Mouse (Mus musculus) spleen, adult 2 months (tissue): Measurements from ENCODE around the gene Tm4sf5. TPM values are rescaled to one million over a fixed set of nuclear protein-coding genes. Genes with fewer than 3 reads are reported as not detected.

Source experiments
- DNase-seq, 2 experiments: peaks; one replicate each; pipeline versions ENCODE4 v3.0.0 to v3.0.0-alpha.2; 2012 to 2021; ENCODE audit warnings: low spot score in 2 of 2, low read depth in 1 of 2
- H3K27ac ChIP-seq: fragments of 200-500 bp; 2 replicates; pipeline ENCODE4 v1.5.1; 2012; ENCODE audit warnings: low read length, inconsistent platforms; ENCODE audit not compliant: insufficient read depth
- H3K27me3 ChIP-seq: fragments of 200-500 bp; 2 replicates; pipeline ENCODE4 v1.6.1; 2012; ENCODE audit warnings: mild to moderate bottlenecking, moderate library complexity, low read length, inconsistent platforms; ENCODE audit not compliant: control insufficient read depth, insufficient read depth
- H3K36me3 ChIP-seq: fragments of 200-500 bp; 2 replicates; pipeline ENCODE4 v1.6.1; 2012; ENCODE audit warnings: mild to moderate bottlenecking, low read length, inconsistent platforms; ENCODE audit not compliant: control insufficient read depth, insufficient read depth
- H3K4me1 ChIP-seq: fragments of 200-500 bp; 2 replicates; pipeline ENCODE4 v1.6.1; 2011; ENCODE audit warnings: inconsistent platforms; ENCODE audit not compliant: control insufficient read depth, insufficient read depth, insufficient read length
- H3K4me3 ChIP-seq: fragments of 200-500 bp; 2 replicates; pipeline ENCODE4 v1.5.1; 2011; ENCODE audit warnings: mild to moderate bottlenecking, inconsistent platforms; ENCODE audit not compliant: insufficient read depth, insufficient read length; ENCODE audit errors: extremely low read depth
- CTCF ChIP-seq: fragments of 200-500 bp; IDR thresholded peaks from 2 replicates; pipeline ENCODE4 v1.5.1; 2011; ENCODE audit warnings: mild to moderate bottlenecking, inconsistent platforms; ENCODE audit not compliant: insufficient read depth, insufficient read length, insufficient replicate concordance; ENCODE audit errors: extremely low read depth
- POLR2A ChIP-seq: fragments of 200-500 bp; IDR thresholded peaks from 2 replicates; pipeline ENCODE4 v1.6.1; 2011; ENCODE audit warnings: low read depth, low read length, inconsistent platforms
- WGBS: fragments of 180-500 bp; shearing (Covaris S2); methylation state at CpG from one replicate; pipeline ENCODE4 v1.1.7; 2018; 5-methylcytosine and 5-hydroxymethylcytosine counted together
- polyA plus RNA-seq: library from polyadenylated mRNA; depleted of rRNA; stranded (reverse); fragments of >200 nt; gene quantifications from 2 replicates; pipeline ENCODE4 v1.2.3, GENCODE M21; 2012; rRNA removed

Gene Tm4sf5
- polyA plus RNA-seq, 1 experiment: 1.3 TPM

DNA sequence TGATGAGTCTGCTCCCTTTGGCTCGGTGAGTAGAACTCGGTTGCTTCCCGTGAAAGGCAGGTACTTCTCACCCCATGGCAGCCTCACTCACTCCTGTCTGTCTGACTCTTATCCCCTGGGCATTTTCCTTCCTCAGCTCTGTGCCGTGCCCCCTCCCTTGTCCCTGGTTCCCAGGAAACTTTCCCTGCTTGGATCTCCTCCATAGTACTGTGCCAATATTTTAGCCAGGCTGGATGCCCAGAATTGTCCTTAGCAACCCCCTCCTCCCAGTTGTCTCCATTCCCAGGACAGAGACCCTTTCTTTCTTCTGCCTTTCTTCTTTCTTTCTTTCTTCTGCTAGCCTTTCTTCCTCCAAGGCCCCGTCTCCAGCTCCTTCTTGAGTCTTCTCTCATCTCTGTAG, 36.4 kb downstream of the Tm4sf5 start:
- TF ChIP-seq CTCF (no peak), POLR2A (no peak)
- DNase-seq: no peak
- Histone ChIP-seq H3K4me1 (no peaks in the 10 kb centered on the region; the same call in none of the 2 replicates), H3K27ac (no peak overlapping the region), H3K4me3 (no peak overlapping the region), H3K36me3 (no peaks in the 10 kb centered on the region), H3K27me3 (peaks cover 4% of the 10 kb centered on the region; the same call in 1 of the 2 replicates)
- WGBS: 86% methylated on average over 5 of the region's 5 CpGs

DNA sequence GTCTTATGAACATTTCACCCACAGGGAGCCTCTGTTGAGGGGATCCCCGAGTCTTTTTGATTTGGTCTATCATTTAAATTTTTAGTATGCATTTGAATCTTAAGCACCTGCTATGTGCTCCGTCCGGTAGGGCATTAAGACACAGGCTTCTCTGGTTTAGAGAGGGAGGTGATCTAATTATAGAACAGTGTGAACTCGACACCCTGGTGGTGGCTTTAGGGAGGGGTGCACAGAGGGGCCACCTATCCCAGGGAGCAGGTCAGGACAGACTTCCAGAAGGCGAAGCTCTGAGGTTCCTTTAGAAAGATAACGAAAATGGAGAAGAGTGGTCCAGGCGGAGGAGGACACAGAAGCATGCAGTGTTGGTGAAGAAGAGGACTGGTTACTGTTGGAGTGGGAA, 39.5 kb downstream of the Tm4sf5 start:
- WGBS: 67% methylated on average over 7 of the region's 7 CpGs
- no peak overlapping the region for H3K4me3 ChIP-seq
- peaks cover 4% of the 10 kb centered on the region; the same call in 1 of the 2 replicates for H3K27me3 ChIP-seq
- no peak for DNase-seq
- TF ChIP-seq POLR2A: no peak
- no peak for TF ChIP-seq CTCF
- no peaks in the 10 kb centered on the region for H3K36me3 ChIP-seq
- no peaks in the 10 kb centered on the region; the same call in none of the 2 replicates for H3K4me1 ChIP-seq
- no peak overlapping the region for H3K27ac ChIP-seq

DNA sequence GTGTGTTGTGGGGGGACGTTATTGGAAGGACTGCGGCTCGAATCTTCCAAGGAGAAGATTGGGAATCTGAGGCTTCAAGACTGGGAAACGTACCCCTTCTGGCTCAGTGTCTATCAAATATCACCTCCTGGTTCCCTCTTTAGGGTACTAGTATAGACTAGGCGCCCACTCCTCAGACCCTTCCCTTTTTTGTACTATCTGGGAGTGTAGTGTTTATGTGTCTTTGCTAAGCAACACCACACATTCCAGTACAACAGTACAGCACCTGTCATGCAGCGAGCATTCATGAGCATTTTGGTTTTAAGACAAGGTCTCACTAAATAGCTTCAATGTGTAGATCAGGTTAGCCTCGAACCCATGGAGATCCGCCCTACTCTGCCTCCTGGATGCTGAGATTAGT, 46.5 kb downstream of the Tm4sf5 start:
- DNase-seq: no peak
- Histone ChIP-seq H3K27me3 (no peaks in the 10 kb centered on the region), H3K4me3 (no peak overlapping the region), H3K4me1 (no peaks in the 10 kb centered on the region), H3K27ac (no peak overlapping the region), H3K36me3 (no peaks in the 10 kb centered on the region)
- WGBS: 95% methylated on average over 8 of the region's 8 CpGs
- TF ChIP-seq CTCF (no peak), POLR2A (no peak)

DNA sequence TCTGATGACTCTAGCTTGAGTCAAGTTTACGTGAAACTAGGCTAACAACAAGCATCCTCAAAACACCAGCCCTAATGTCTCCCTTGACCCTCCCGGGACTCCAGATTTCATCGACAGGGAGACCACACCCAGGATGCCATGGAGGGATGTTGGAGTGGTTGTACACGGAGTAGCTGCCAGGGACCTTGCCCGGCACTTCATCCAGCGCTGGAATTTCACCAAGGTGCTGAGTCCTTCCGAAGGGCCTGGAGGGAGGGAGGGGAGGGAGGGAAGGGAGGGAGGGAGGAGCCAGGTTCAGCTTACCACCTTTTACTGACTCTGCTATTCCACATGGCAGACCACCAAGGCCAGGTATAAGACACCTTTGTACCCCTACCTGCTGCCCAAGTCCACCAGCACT, 48.9 kb downstream of the Tm4sf5 start:
- no peaks in the 10 kb centered on the region for H3K4me1 ChIP-seq
- no peak for DNase-seq
- H3K27me3 ChIP-seq: no peaks in the 10 kb centered on the region
- no peaks in the 10 kb centered on the region for H3K36me3 ChIP-seq
- no peak overlapping the region for H3K4me3 ChIP-seq
- H3K27ac ChIP-seq: no peak overlapping the region
- no peak for TF ChIP-seq CTCF
- no peak for TF ChIP-seq POLR2A
- 81% methylated on average over 7 of the region's 7 CpGs for WGBS

DNA sequence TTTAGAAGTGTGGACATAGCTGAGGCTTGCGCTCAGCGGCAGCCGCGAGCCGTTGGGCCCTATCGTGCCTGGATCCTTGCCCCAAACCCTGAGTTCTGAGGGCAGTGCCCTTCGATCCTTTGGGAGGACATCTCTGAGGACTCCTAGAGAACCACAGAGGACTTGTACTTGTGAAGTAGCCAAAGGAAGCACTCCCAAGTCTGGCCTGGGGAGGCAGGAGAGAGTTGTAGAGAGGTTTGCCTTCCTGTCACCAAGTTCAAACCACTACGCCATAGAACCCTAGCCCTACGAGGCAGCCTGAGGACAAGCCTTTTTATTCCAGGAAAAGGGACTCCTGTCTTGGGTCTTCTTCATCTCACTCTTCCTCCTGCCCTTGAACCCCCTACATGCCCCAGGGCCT, 52.5 kb downstream of the Tm4sf5 start:
- peaks cover 6% of the 10 kb centered on the region; the same call in 1 of the 2 replicates for H3K4me1 ChIP-seq
- no peaks in the 10 kb centered on the region for H3K36me3 ChIP-seq

More for the DNA sequence above, 52.5 kb downstream of the Tm4sf5 start:
- TF ChIP-seq POLR2A (no peak), CTCF (no peak)
- no peak for DNase-seq
- H3K4me3 ChIP-seq: no peak overlapping the region
- WGBS: 90% methylated on average over 9 of the region's 9 CpGs
- H3K27ac ChIP-seq: no peak overlapping the region
- H3K27me3 ChIP-seq: no peaks in the 10 kb centered on the region

Other genes starting within 250 kb of the Tm4sf5 start
- gene Alox12, start 249.9 kb upstream of the Tm4sf5 start, polyA plus RNA-seq: 21.1 and 21.4 TPM in 2 replicates
- 0.12 and 0.13 TPM in 2 replicates for gene Alox12e, start 182.6 kb upstream of the Tm4sf5 start, polyA plus RNA-seq
- gene Alox15, start 153.2 kb upstream of the Tm4sf5 start, polyA plus RNA-seq: 2.5 and 4.1 TPM in 2 replicates
- 15.5 and 17.9 TPM in 2 replicates for gene Pelp1, start 95.2 kb upstream of the Tm4sf5 start, polyA plus RNA-seq
- gene Arrb2, start 72.6 kb upstream of the Tm4sf5 start, polyA plus RNA-seq: 145 TPM in 2 replicates
- gene Med11, start 53.3 kb upstream of the Tm4sf5 start, polyA plus RNA-seq: 24.6 and 29.2 TPM in 2 replicates
- gene Zmynd15, start 45.8 kb upstream of the Tm4sf5 start, polyA plus RNA-seq: 10.5 and 10.6 TPM in 2 replicates
- 28.8 TPM in 2 replicates for gene Cxcl16, start 45.3 kb upstream of the Tm4sf5 start, polyA plus RNA-seq
- gene Vmo1, start 9.4 kb downstream of the Tm4sf5 start, polyA plus RNA-seq: 0.25 and 0.32 TPM in 2 replicates
- gene Gltpd2, start 14.0 kb downstream of the Tm4sf5 start, polyA plus RNA-seq: 0.18 TPM in 1 of 2 replicates, not detected in the other
- 125 and 155 TPM in 2 replicates for gene Psmb6, start 20.1 kb downstream of the Tm4sf5 start, polyA plus RNA-seq
- gene Gm40193, start 27.7 kb downstream of the Tm4sf5 start, polyA plus RNA-seq: not detected in 2 replicates
- 12.3 and 13.9 TPM in 2 replicates for gene Pld2, start 34.8 kb downstream of the Tm4sf5 start, polyA plus RNA-seq
- 74.8 and 91.9 TPM in 2 replicates for gene Mink1, start 57.6 kb downstream of the Tm4sf5 start, polyA plus RNA-seq
- not detected in 2 replicates for gene 4930544D05Rik, start 110.6 kb downstream of the Tm4sf5 start, polyA plus RNA-seq
- gene Chrne, start 114.0 kb downstream of the Tm4sf5 start, polyA plus RNA-seq: 0.66 and 0.99 TPM in 2 replicates
- gene Gp1ba, start 133.9 kb downstream of the Tm4sf5 start, polyA plus RNA-seq: 6.8 and 9.3 TPM in 2 replicates
- 137 and 158 TPM in 2 replicates for gene Rnf167, start 142.0 kb downstream of the Tm4sf5 start, polyA plus RNA-seq
- 73.0 and 78.7 TPM in 2 replicates for gene Slc25a11, start 142.2 kb downstream of the Tm4sf5 start, polyA plus RNA-seq
- 2,122 and 3,201 TPM in 2 replicates for gene Pfn1, start 149.4 kb downstream of the Tm4sf5 start, polyA plus RNA-seq
- gene Eno3, start 152.0 kb downstream of the Tm4sf5 start, polyA plus RNA-seq: 15.3 and 20.0 TPM in 2 replicates
- gene Spag7, start 164.2 kb downstream of the Tm4sf5 start, polyA plus RNA-seq: 20.0 and 20.2 TPM in 2 replicates
- 36.6 and 38.8 TPM in 2 replicates for gene Camta2, start 182.9 kb downstream of the Tm4sf5 start, polyA plus RNA-seq
- 0.70 and 0.76 TPM in 2 replicates for gene Inca1, start 194.9 kb downstream of the Tm4sf5 start, polyA plus RNA-seq
- gene Kif1c, start 195.3 kb downstream of the Tm4sf5 start, polyA plus RNA-seq: 17.5 and 19.5 TPM in 2 replicates